Mouse (Mus musculus) cortical plate, adult 2 months (tissue): ENCODE measurements around the gene Dcbld1. TPM values are rescaled to one million over a fixed set of nuclear protein-coding genes. Genes with fewer than 3 reads are reported as not detected.

Experiments
- H3K27ac ChIP-seq: fragments of 200-500 bp; 2 replicates; pipeline ENCODE4 v1.5.1; 2012; ENCODE audit warnings: low read length, control low read depth, inconsistent platforms; ENCODE audit not compliant: insufficient read depth
- H3K4me1 ChIP-seq: fragments of 200-500 bp; 2 replicates; pipeline ENCODE4 v1.6.1; 2011; ENCODE audit warnings: low read length; ENCODE audit not compliant: control insufficient read depth, insufficient read depth
- H3K4me3 ChIP-seq: fragments of 200-500 bp; 2 replicates; pipeline ENCODE4 v1.5.1; 2011; ENCODE audit warnings: mild to moderate bottlenecking, low read length, control low read depth; ENCODE audit not compliant: insufficient read depth
- CTCF ChIP-seq: fragments of 200-500 bp; IDR thresholded peaks from 2 replicates; pipeline ENCODE4 v1.5.1; 2011; ENCODE audit warnings: mild to moderate bottlenecking, control low read depth, low read length; ENCODE audit not compliant: insufficient read depth; ENCODE audit errors: extremely low read depth
- POLR2A ChIP-seq: fragments of 200-500 bp; IDR thresholded peaks from 2 replicates; pipeline ENCODE4 v1.6.1; 2011; ENCODE audit warnings: mild to moderate bottlenecking, low read length, control low read depth; ENCODE audit not compliant: insufficient read depth; ENCODE audit errors: extremely low read depth
- polyA plus RNA-seq: library from polyadenylated mRNA; depleted of rRNA; stranded (reverse); fragments of >200 nt; gene quantifications from 2 replicates; pipeline ENCODE4 v1.2.3, GENCODE M21; 2012

Gene Dcbld1
- polyA plus RNA-seq, 1 experiment = 5.7 TPM

- TF ChIP-seq POLR2A (no peak), CTCF (no peak)
- Histone ChIP-seq H3K4me1 (no peaks in the 10 kb centered on the region), H3K27ac (no peak overlapping the region), H3K4me3 (no peak overlapping the region)
Observed at GRCm38 (mm10) chr10:52257768-52258167, 24.3 kb downstream of the Dcbld1 start.

- Histone ChIP-seq H3K4me3 (no peak overlapping the region), H3K4me1 (no peaks in the 10 kb centered on the region)
Observed at GRCm38 (mm10) chr10:52258180-52258948, 24.9 kb downstream of the Dcbld1 start.

DNA sequence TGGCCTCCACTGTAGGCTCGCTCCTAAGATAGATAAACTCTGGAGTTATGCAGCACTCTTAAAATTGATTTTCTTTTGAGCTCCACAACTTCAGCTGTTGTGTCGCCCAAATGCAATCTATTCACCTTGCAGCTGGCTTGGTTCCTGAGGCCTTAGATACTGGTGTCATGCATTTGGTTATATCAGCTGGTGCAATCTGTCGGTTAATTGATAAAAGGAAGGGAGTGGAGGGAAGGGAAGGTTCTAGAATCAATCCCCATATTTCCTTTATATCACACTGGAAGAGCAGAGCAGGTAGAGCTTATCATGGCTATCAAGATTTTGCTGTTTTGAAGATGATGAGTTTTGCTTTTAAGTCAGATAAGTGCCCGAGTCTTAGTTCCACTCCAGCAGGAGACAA, 26.8 kb downstream of the Dcbld1 start:
- TF ChIP-seq POLR2A = no peak
- TF ChIP-seq CTCF = no peak
- H3K27ac ChIP-seq = no peak overlapping the region
- no peaks in the 10 kb centered on the region for H3K4me1 ChIP-seq
- H3K4me3 ChIP-seq = no peak overlapping the region

More at GRCm38 (mm10) chr10:52258180-52258948, 24.9 kb downstream of the Dcbld1 start:
- TF ChIP-seq CTCF (no peak), POLR2A (no peak)
- H3K27ac ChIP-seq = no peak overlapping the region

GRCm38 (mm10) chr10:52264162-52264561, 30.7 kb downstream of the Dcbld1 start:
- Histone ChIP-seq H3K27ac (no peak overlapping the region), H3K4me3 (no peak overlapping the region), H3K4me1 (no peaks in the 10 kb centered on the region)
- TF ChIP-seq CTCF (no peak), POLR2A (no peak)

- H3K4me3 ChIP-seq = no peak overlapping the region
- no peak overlapping the region for H3K27ac ChIP-seq
- no peak for TF ChIP-seq CTCF
- no peak for TF ChIP-seq POLR2A
- no peaks in the 10 kb centered on the region for H3K4me1 ChIP-seq
Observed at GRCm38 (mm10) chr10:52268879-52269278, 35.5 kb downstream of the Dcbld1 start.

DNA sequence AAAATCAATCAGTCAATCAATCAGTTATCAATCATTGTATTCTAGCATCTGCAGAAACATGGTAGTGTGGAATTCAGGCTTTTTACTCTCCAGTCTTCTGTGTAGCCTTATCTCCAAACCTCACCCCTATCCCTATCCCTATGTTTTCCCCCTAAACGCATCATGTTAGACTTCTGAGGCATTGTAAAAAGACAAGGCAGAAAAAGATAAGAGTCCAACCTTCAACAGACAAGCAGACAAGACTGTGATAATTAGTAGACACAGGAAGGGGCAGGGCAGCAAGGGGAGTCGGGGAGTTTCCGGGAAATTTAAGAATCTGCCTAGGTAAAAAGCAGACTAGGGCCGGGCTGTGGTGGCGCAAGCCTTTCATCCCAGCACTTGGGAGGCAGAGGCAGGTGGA, 38.0 kb downstream of the Dcbld1 start:
- no peak overlapping the region for H3K27ac ChIP-seq
- H3K4me1 ChIP-seq = peaks cover 3% of the 10 kb centered on the region
- no peak overlapping the region for H3K4me3 ChIP-seq
- TF ChIP-seq CTCF = no peak
- TF ChIP-seq POLR2A = no peak

GRCm38 (mm10) chr10:52273012-52273411, 39.6 kb downstream of the Dcbld1 start:
- H3K27ac ChIP-seq = no peak overlapping the region
- TF ChIP-seq POLR2A (no peak), CTCF (no peak)
- H3K4me3 ChIP-seq = no peak overlapping the region
- peaks cover 3% of the 10 kb centered on the region for H3K4me1 ChIP-seq

DNA sequence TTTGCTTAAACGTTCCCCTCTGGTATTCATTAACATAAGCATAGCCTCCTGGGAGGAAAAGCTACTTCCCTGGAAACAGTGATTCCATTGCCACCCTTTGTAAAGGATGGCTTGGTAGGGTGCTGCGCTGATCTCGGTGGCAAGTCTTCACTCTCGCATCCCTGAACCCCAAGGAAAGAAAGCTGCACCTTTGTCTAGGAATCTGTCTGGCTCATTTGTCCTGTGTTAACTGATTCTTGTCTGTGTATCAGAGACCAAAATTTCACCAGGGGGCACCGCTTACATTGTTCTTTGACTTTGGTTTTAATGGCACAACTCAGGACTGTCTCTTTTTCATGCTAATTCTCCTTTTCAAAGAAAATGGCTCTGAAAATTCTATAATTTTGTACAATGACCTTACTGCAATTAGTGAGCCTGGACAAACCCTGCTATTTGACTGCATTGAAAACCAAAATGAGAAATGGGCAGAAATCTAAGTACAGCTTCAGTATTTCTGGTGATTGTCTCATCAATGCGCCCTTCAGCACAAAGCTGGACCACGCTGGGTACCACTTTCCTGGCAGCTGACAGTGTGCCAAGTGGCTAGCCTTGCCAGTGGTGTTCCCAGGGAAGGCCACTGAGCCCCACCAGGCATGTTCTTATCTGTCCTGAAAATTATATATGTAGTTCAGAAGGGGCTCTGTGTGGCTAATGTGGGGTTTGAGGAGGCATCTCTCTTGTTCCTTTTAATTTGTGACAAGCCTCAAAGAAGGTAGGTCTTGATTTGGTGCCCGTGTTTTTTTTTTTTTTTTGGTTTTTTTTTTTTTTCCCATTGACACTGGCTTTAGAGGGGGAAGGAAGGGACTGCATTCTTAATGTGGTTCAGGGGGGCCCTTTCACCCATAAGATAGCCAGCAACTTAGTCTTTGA, 40.8 kb downstream of the Dcbld1 start:
- no peak for TF ChIP-seq CTCF
- no peak for TF ChIP-seq POLR2A
- Histone ChIP-seq H3K4me3 (no peak overlapping the region), H3K4me1 (peaks cover 3% of the 10 kb centered on the region), H3K27ac (no peak overlapping the region)

- no peak overlapping the region for H3K27ac ChIP-seq
- H3K4me1 ChIP-seq = peaks cover 3% of the 10 kb centered on the region
- no peak overlapping the region for H3K4me3 ChIP-seq
- TF ChIP-seq POLR2A (no peak), CTCF (no peak)
Observed at GRCm38 (mm10) chr10:52274910-52275604, 41.6 kb downstream of the Dcbld1 start.
